Mouse (Mus musculus) MEL-GATA-1-ER (cell line): ENCODE data around the gene Hist1h4h.
A peak's percentile ranks its signal among the peaks of the same experiment; 100 is the strongest.
"Not testable (repeated sequence)": the region's sequence is repeated elsewhere in the genome, so short reads cannot be mapped to it uniquely, and the experiment has no call there.

Experiments used
- DNase-seq: peaks from one replicate; pipeline ENCODE4 v3.0.0-alpha.2; 2012; ENCODE audit warnings: low read depth; ENCODE audit errors: extremely low read depth

Gene Hist1h4h

GRCm38 (mm10) chr13:23554925-23555838, 24.3 kb downstream of the Hist1h4h start:
- peak; percentile 95 for DNase-seq

- peak; percentile 95 for DNase-seq
Measured at GRCm38 (mm10) chr13:23555839-23556416, 25.1 kb downstream of the Hist1h4h start.

- no peak for DNase-seq
Measured at GRCm38 (mm10) chr13:23556906-23557305, 26.1 kb downstream of the Hist1h4h start.

DNA sequence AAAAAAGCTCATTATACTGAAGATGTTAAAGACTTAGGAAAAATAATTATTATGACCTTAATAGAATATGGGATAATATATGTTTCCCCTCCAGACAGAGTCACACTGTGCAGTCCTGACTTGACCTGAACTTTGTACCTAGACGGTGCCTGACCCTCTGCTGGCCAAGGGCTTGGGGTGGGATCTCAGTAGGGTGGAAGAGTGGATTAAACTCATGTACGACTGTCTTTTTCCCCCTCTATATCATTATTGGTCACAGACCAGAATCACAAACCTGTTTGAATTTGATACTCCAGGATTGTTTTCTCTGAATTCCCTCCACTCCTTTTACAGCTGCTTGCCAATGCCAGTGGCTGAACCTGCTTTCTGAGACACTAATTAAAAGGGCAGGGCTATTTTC, 29.8 kb downstream of the Hist1h4h start:
- DNase-seq: not testable (repeated sequence)

DNA sequence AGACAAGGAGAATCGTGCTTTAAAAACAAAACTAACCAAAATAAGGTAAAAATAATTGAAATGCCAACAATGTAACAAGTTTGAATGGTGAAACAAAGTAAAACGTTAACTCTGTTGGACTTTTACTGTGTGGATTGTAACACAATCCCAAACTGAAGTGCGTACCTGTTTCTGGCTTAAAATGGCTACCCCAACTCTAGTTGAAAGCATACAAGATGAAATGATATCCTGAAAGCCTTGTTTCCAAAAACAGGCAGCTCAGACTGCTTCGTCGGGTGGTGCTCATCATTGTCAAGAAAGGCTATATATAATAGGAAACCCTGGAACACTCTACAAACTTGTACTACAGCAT, 30.7 kb downstream of the Hist1h4h start:
- not testable (repeated sequence) for DNase-seq

DNA sequence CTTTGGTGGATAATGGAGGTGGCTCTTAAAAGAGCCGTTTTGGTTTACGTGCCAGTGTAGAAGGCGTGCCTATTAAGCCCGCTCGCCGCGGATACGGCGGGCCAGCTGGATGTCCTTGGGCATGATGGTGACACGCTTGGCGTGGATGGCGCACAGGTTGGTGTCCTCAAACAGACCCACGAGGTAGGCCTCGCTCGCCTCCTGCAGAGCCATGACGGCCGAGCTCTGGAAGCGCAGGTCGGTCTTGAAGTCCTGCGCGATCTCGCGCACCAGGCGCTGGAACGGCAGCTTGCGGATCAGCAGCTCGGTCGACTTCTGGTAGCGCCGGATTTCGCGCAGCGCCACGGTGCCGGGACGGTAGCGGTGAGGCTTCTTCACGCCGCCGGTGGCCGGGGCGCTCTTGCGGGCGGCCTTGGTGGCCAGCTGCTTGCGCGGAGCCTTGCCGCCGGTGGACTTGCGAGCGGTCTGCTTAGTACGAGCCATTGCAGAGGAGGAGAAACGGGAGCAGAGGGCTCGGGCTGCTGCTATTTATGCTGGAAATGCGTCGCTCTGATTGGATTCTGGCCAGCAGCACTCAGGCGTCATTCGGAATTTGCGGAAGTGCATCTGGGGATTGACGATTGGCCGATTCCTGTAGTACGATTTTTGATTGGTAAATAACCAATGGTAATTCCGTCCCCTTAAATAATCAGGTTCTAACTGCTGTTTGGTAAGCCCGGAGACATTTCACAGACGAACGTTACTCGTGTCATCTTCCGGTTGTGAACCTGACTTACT, 31.2 kb downstream of the Hist1h4h start, which contains the start of gene Hist1h3e:
TSS of gene Hist1h3e (minus strand) at position 487 of the 777 bp plus-strand sequence.
- DNase-seq: peak; percentile 99

- DNase-seq: peak; percentile 88
Measured at GRCm38 (mm10) chr13:23562699-23563462, 32.0 kb downstream of the Hist1h4h start.

DNA sequence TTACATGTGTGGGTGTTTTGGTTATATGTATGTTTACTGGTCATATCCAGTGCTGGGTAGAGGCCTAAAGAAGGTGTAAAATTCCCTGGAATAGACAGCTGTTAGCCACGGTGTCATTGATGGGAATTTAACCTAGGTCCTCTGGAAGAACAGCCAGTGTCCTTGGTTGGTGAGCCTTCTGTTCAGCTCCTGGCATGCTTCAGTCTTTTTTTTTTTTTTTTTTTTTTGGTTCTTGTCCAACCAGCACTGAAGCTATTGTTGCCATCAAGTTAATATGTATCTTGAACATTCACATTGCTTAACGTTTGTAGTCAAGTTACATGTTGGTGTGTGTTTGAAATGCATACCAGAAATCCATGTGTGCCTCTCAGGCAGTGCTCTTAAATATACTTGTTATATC, 33.6 kb downstream of the Hist1h4h start:
- DNase-seq: no peak

GRCm38 (mm10) chr13:23570261-23571021, 39.6 kb downstream of the Hist1h4h start:
- peak; percentile 63 for DNase-seq

- peak; percentile 99 for DNase-seq
Measured at GRCm38 (mm10) chr13:23571022-23571503, 40.2 kb downstream of the Hist1h4h start, which contains the start of the genes Hist1h2ae and Hist1h2bg. Hist1h2ae (minus strand) TSS chr13:23571220. Hist1h2bg (plus strand) TSS chr13:23571396.

- DNase-seq: not testable (repeated sequence)
Measured at GRCm38 (mm10) chr13:23571504-23572217, 40.8 kb downstream of the Hist1h4h start.

- DNase-seq: peak; percentile 66
Measured at GRCm38 (mm10) chr13:23572218-23573033, 41.6 kb downstream of the Hist1h4h start.

- not testable (repeated sequence) for DNase-seq
Measured at GRCm38 (mm10) chr13:23573034-23573897, 42.4 kb downstream of the Hist1h4h start.

DNA sequence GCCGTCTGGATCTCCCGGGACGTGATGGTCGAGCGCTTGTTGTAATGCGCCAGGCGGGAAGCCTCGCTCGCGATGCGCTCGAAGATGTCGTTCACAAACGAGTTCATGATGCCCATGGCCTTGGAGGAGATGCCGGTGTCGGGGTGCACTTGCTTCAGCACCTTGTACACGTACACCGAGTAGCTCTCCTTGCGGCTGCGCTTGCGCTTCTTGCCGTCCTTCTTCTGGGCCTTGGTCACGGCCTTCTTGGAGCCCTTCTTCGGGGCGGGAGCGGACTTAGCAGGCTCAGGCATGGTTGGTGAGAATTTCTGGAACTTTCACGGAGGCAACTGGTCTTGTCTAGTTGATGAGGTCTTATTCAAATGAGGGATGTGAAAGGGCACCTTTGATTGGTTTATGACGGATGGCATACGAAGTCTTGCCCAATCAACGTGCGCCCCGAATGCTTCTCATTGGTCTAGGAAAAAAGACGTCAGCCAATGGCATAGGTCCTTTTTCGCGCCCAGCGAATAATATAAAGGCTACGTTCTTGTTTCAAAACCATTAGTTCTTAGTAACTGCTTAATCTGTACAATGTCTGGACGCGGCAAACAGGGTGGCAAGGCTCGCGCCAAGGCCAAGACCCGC, 43.2 kb downstream of the Hist1h4h start, which contains the start of the genes Hist1h2bf and Hist1h2ad:
TSS of gene Hist1h2bf (minus strand) at position 299 of the 627 bp plus-strand sequence.
TSS of gene Hist1h2ad (plus strand) at position 484 of the 627 bp plus-strand sequence.
- DNase-seq: peak; percentile 99

GRCm38 (mm10) chr13:23574546-23575170, 43.8 kb downstream of the Hist1h4h start:
- DNase-seq: peak; percentile 56

DNA sequence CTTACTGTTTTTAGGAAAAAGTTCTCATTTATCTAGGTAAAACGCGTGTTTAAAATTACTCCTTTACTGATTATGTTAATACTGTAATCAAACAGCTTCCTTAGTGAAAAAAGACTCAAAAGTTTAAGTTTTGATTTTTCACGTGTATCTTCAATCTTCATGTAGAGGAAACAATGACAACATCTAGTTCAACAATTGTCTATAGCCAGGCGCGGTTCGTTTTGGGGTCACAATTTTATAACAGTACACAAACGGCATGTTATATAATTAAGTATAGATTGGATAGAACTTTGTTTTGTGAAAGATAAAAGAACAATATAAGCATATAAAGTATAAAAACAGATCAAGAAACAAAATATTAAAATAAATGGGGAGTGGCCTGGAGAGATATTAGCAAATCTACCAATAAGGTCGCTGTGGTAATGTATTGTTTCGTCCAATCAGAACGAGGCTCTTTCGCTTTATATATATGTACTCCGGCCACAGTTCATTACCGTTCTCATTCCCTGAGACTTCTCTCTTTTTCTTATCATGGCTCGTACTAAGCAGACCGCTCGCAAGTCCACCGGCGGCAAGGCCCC, 44.5 kb downstream of the Hist1h4h start, which contains the start of gene Hist1h3d:
TSS of gene Hist1h3d (plus strand) at position 493 of the 581 bp plus-strand sequence.
- DNase-seq: peak; percentile 95
